Mouse (Mus musculus) MEL (cell line): ENCODE measurements at regions not wholly inside any gene's neighbourhood (a gene's known extent, or its start where the extent isn't known, plus 50 kb on each side); places are given as distances from the start of the nearest gene placed in this dataset.

Experiments used
- DNase-seq: peaks from one replicate; pipeline ENCODE4 v3.0.0; 2011; ENCODE audit warnings: low read depth, low spot score
- H3K27ac ChIP-seq: 2 replicates; pipeline ENCODE4 v1.5.1; 2012; ENCODE audit warnings: low read depth, mild to moderate bottlenecking, control low read depth, low read length, moderate library complexity; ENCODE audit not compliant: control insufficient read depth
- H3K27me3 ChIP-seq, 2 experiments: fragments of 150-350 bp in 1 of 2; sonication (generic) in 1 of 2; 2 replicates each; pipeline ENCODE4 v1.6.1; 2012; ENCODE audit warnings: low read length in 2 of 2, mild to moderate bottlenecking in 2 of 2, improper control_type of control experiment in 1 of 2, moderate library complexity in 1 of 2; ENCODE audit not compliant: insufficient read depth in 2 of 2, control insufficient read depth in 1 of 2
- H3K36me3 ChIP-seq, 2 experiments: 2 replicates each; pipeline ENCODE4 v1.6.1; 2012 to 2014; ENCODE audit warnings: low read length in 2 of 2, improper control_type of control experiment in 1 of 2, inconsistent platforms in 1 of 2, mild to moderate bottlenecking in 1 of 2; ENCODE audit not compliant: insufficient read depth in 2 of 2, control insufficient read depth in 1 of 2
- H3K4me1 ChIP-seq, 2 experiments: fragments of 150-350 bp in 1 of 2; sonication (generic) in 1 of 2; 2 replicates each; pipeline ENCODE4 v1.6.1; 2012; ENCODE audit warnings: low read length in 2 of 2, improper control_type of control experiment in 1 of 2, mild to moderate bottlenecking in 1 of 2; ENCODE audit not compliant: insufficient read depth in 2 of 2, control insufficient read depth in 1 of 2
- H3K4me3 ChIP-seq, 2 experiments: fragments of 150-350 bp in 1 of 2; sonication (generic) in 1 of 2; 2 replicates each; pipeline ENCODE4 v1.5.1; 2012; ENCODE audit warnings: low read depth in 2 of 2, low read length in 2 of 2, mild to moderate bottlenecking in 2 of 2, moderate library complexity in 2 of 2, control low read depth in 1 of 2, improper control_type of control experiment in 1 of 2; ENCODE audit not compliant: control insufficient read depth in 1 of 2, insufficient read depth in 1 of 2
- H3K79me2 ChIP-seq: 2 replicates; pipeline ENCODE4 v1.6.1; 2012; ENCODE audit warnings: mild to moderate bottlenecking, low read length, moderate library complexity; ENCODE audit not compliant: control insufficient read depth, poor library complexity, insufficient read depth
- H3K9ac ChIP-seq: 2 replicates; pipeline ENCODE4 v1.6.1; 2012; ENCODE audit warnings: low read depth, mild to moderate bottlenecking, control low read depth, low read length, moderate library complexity; ENCODE audit not compliant: control insufficient read depth, poor library complexity, severe bottlenecking
- H3K9me3 ChIP-seq: fragments of 150-350 bp; sonication (generic); replicated peaks from 2 replicates; pipeline ENCODE4 v1.6.1; 2012; ENCODE audit warnings: mild to moderate bottlenecking, low read length, improper control_type of control experiment, moderate library complexity; ENCODE audit not compliant: insufficient read depth
- BHLHE40 ChIP-seq: IDR thresholded peaks from 2 replicates; pipeline ENCODE4 v1.6.1; 2012; ENCODE audit warnings: low read depth, mild to moderate bottlenecking, inconsistent platforms, low read length, improper control_type of control experiment, borderline replicate concordance
- CHD2 ChIP-seq: IDR thresholded peaks from 2 replicates; pipeline ENCODE4 v1.6.1; 2011; ENCODE audit warnings: low read length, improper control_type of control experiment
- CTCF ChIP-seq, 3 experiments: IDR thresholded peaks in 2 of 3; conservative IDR thresholded peaks in 1 of 3; 2 replicates each; pipeline ENCODE4 v1.5.1; 2011 to 2012; ENCODE audit warnings: low read length in 3 of 3, low read depth in 2 of 3, mild to moderate bottlenecking in 2 of 3, improper control_type of control experiment in 1 of 3, inconsistent platforms in 1 of 3, mixed read lengths in 1 of 3, moderate library complexity in 1 of 3; ENCODE audit not compliant: control insufficient read depth in 1 of 3, insufficient read depth in 1 of 3, poor library complexity in 1 of 3, severe bottlenecking in 1 of 3
- EP300 ChIP-seq, 2 experiments: IDR thresholded peaks; 2 replicates each; pipeline ENCODE4 v1.6.1; 2011; ENCODE audit warnings: improper control_type of control experiment in 2 of 2, low read length in 2 of 2, low read depth in 1 of 2, mild to moderate bottlenecking in 1 of 2
- GATA1 ChIP-seq: IDR thresholded peaks from 2 replicates; pipeline ENCODE4 v1.6.1; 2011; ENCODE audit warnings: low read depth, low read length, improper control_type of control experiment
- JUND ChIP-seq: IDR thresholded peaks from 2 replicates; pipeline ENCODE4 v1.6.1; 2011; ENCODE audit warnings: low read depth, mild to moderate bottlenecking, improper control_type of control experiment, low read length
- KAT2A ChIP-seq: conservative IDR thresholded peaks from 2 replicates; pipeline ENCODE4 v1.6.1; 2012; ENCODE audit warnings: low read depth, low read length, improper control_type of control experiment, inconsistent platforms
- MAFK ChIP-seq: IDR thresholded peaks from 2 replicates; pipeline ENCODE4 v1.6.1; 2011; ENCODE audit warnings: low read depth, mild to moderate bottlenecking, low read length, improper control_type of control experiment, borderline replicate concordance
- MAZ ChIP-seq: IDR thresholded peaks from 2 replicates; pipeline ENCODE4 v1.6.1; 2012; ENCODE audit warnings: low read depth, mild to moderate bottlenecking, inconsistent platforms, low read length, improper control_type of control experiment
- MEF2A ChIP-seq: IDR thresholded peaks from 2 replicates; pipeline ENCODE4 v1.6.1; 2014; ENCODE audit warnings: low read depth, mild to moderate bottlenecking, inconsistent platforms, low read length, improper control_type of control experiment; ENCODE audit not compliant: poor library complexity, insufficient replicate concordance, severe bottlenecking; ENCODE audit errors: extremely low read depth
- MYB ChIP-seq: IDR thresholded peaks from 2 replicates; pipeline ENCODE4 v1.6.1; 2011; ENCODE audit warnings: mild to moderate bottlenecking, low read depth, low read length, improper control_type of control experiment
- MYC ChIP-seq: IDR thresholded peaks from 2 replicates; pipeline ENCODE4 v1.6.1; 2011; ENCODE audit warnings: low read depth, mild to moderate bottlenecking, low read length, improper control_type of control experiment, moderate library complexity
- POLR2A ChIP-seq, 2 experiments: IDR thresholded peaks; 2 replicates each; pipeline ENCODE4 v1.6.1; 2011 to 2012; ENCODE audit warnings: low read length in 2 of 2, mild to moderate bottlenecking in 2 of 2, control low read depth in 1 of 2, improper control_type of control experiment in 1 of 2, low read depth in 1 of 2, moderate library complexity in 1 of 2; ENCODE audit not compliant: control insufficient read depth in 1 of 2, insufficient read depth in 1 of 2, poor library complexity in 1 of 2
- POLR2AphosphoS2 ChIP-seq: IDR thresholded peaks from 2 replicates; pipeline ENCODE4 v1.6.1; 2011; ENCODE audit warnings: low read length, improper control_type of control experiment
- POLR2AphosphoS5 ChIP-seq: IDR thresholded peaks from 2 replicates; pipeline ENCODE4 v1.6.1; 2012; ENCODE audit warnings: low read depth, borderline replicate concordance, mild to moderate bottlenecking, inconsistent platforms, low read length, moderate library complexity, mixed read lengths
- RAD21 ChIP-seq: IDR thresholded peaks from 2 replicates; pipeline ENCODE4 v1.6.1; 2011; ENCODE audit warnings: mild to moderate bottlenecking, low read depth, low read length, improper control_type of control experiment
- SIN3A ChIP-seq: IDR thresholded peaks from 2 replicates; pipeline ENCODE4 v1.6.1; 2012; ENCODE audit warnings: low read length, improper control_type of control experiment, inconsistent platforms
- TAL1 ChIP-seq: IDR thresholded peaks from 2 replicates; pipeline ENCODE4 v1.6.1; 2012; ENCODE audit warnings: mild to moderate bottlenecking, inconsistent platforms, low read length, moderate library complexity, mixed read lengths
- TBP ChIP-seq: IDR thresholded peaks from 2 replicates; pipeline ENCODE4 v1.8.0; 2011; ENCODE audit warnings: low read depth, low read length, improper control_type of control experiment
- UBTF ChIP-seq: IDR thresholded peaks from 2 replicates; pipeline ENCODE4 v1.6.1; 2012; ENCODE audit warnings: low read depth, mild to moderate bottlenecking, inconsistent platforms, low read length, improper control_type of control experiment, moderate library complexity, borderline replicate concordance; ENCODE audit not compliant: insufficient read depth
- ZKSCAN1 ChIP-seq: IDR thresholded peaks from 2 replicates; pipeline ENCODE4 v1.6.1; 2012; ENCODE audit warnings: low read depth, mild to moderate bottlenecking, inconsistent platforms, low read length, improper control_type of control experiment, moderate library complexity
- ZMIZ1 ChIP-seq: IDR thresholded peaks from 2 replicates; pipeline ENCODE4 v1.6.1; 2012; ENCODE audit warnings: low read depth, mild to moderate bottlenecking, inconsistent platforms, low read length, improper control_type of control experiment, moderate library complexity

GRCm38 (mm10) chr2:178843458-178843857 is 413.1 kb downstream of the Cdh26 start:
- no peak overlapping the region for H3K27ac ChIP-seq
- no peak for DNase-seq
- H3K9me3 ChIP-seq = no peaks in the 10 kb centered on the region
- no peaks in the 10 kb centered on the region for H3K27me3 ChIP-seq
- no peaks in the 10 kb centered on the region for H3K36me3 ChIP-seq
- no peak overlapping the region for H3K9ac ChIP-seq
- no peaks in the 10 kb centered on the region for H3K79me2 ChIP-seq
- TF ChIP-seq GATA1 = no peak
- no peak for TF ChIP-seq MEF2A
- no peak for TF ChIP-seq KAT2A
- no peak for TF ChIP-seq MAFK
- no peak for TF ChIP-seq ZKSCAN1
- no peak for TF ChIP-seq POLR2A (IDR thresholded peaks at IDR 0.05; ENCODE audit: control insufficient read depth in 1 of 2, insufficient read depth in 1 of 2, low read depth in 1 of 2, low read length in 2 of 2, poor library complexity in 1 of 2)
- no peak for TF ChIP-seq CTCF (IDR thresholded peaks at IDR 0.05 in 2 of 3, conservative IDR thresholded peaks at IDR 0.05 in 1 of 3; ENCODE audit: control insufficient read depth in 1 of 3, insufficient read depth in 1 of 3, low read depth in 2 of 3, low read length in 3 of 3, poor library complexity in 1 of 3, severe bottlenecking in 1 of 3)
- no peak for TF ChIP-seq MAZ
- no peak for TF ChIP-seq EP300 (IDR thresholded peaks at IDR 0.05; ENCODE audit: low read depth in 1 of 2, low read length in 2 of 2)
- no peak for TF ChIP-seq ZMIZ1
- no peak for TF ChIP-seq TBP
- TF ChIP-seq RAD21 = no peak
- no peak for TF ChIP-seq TAL1
- no peak for TF ChIP-seq POLR2AphosphoS5
- TF ChIP-seq JUND = no peak
- TF ChIP-seq, all 39 proteins: peak for 0
- no peaks in the 10 kb centered on the region for H3K4me1 ChIP-seq
- H3K4me3 ChIP-seq = no peak overlapping the region

- Histone ChIP-seq H3K4me1 (no peaks in the 10 kb centered on the region), H3K9ac (no peak overlapping the region), H3K79me2 (no peaks in the 10 kb centered on the region), H3K9me3 (no peaks in the 10 kb centered on the region)
- TF ChIP-seq SIN3A (no peak), UBTF (no peak), POLR2AphosphoS2 (no peak), CHD2 (no peak), MYC (no peak), BHLHE40 (no peak), MYB (no peak)
- TF ChIP-seq, all 39 proteins: peak for 0
- Histone ChIP-seq H3K27me3 (no peaks in the 10 kb centered on the region), H3K4me3 (no peak overlapping the region), H3K27ac (no peak overlapping the region), H3K36me3 (no peaks in the 10 kb centered on the region)
- no peak for DNase-seq
These were observed 414.2 kb downstream of the Cdh26 start for GRCm38 (mm10) chr2:178844561-178844960.
